Mouse (Mus musculus): ENCODE data around the gene Zfp366. TPM values are rescaled to one million over a fixed set of nuclear protein-coding genes. Genes with fewer than 3 reads are reported as not detected.

Zfp366 gene
- polyA plus RNA-seq, 1 experiment from 2014 or later, result 0.53 TPM

GRCm38 (mm10) chr13:99256916-99257315 lies 72.3 kb downstream of the Zfp366 start:
- Histone ChIP-seq H3K4me1 (ENCODE audit: control insufficient read depth, insufficient read depth, low read length) (no peaks in the 10 kb centered on the region), H3K4me3 (ENCODE audit: low read depth, low read length) (no peak overlapping the region), H3K9ac (ENCODE audit: low read length) (no peak overlapping the region), H3K27ac (replicated peaks; ENCODE audit: low read depth, low read length) (no peak overlapping the region), H3K9me3 (ENCODE audit: control insufficient read depth, low read length) (no peaks in the 10 kb centered on the region), H3K4me2 (ENCODE audit: low read depth, severe bottlenecking) (no peak overlapping the region), H3K27me3 (ENCODE audit: control insufficient read depth, insufficient read depth, low read length) (no peaks in the 10 kb centered on the region), H3K36me3 (ENCODE audit: control insufficient read depth, insufficient read depth, low read length) (no peaks in the 10 kb centered on the region)
- WGBS, result 91% methylated on average over 4 of the region's 4 CpGs
- no peak for DNase-seq (ENCODE audit: low spot score)
- ATAC-seq (ENCODE audit: insufficient number of reproducible peaks, low FRiP score, low TSS enrichment, low read depth), result no peak

GRCm38 (mm10) chr13:99258677-99259076 lies 74.1 kb downstream of the Zfp366 start:
- DNase-seq (ENCODE audit: low spot score), result no peak
- Histone ChIP-seq H3K36me3 (ENCODE audit: control insufficient read depth, insufficient read depth, low read length) (no peaks in the 10 kb centered on the region), H3K4me3 (ENCODE audit: low read depth, low read length) (no peak overlapping the region), H3K27ac (replicated peaks; ENCODE audit: low read depth, low read length) (no peak overlapping the region), H3K4me1 (ENCODE audit: control insufficient read depth, insufficient read depth, low read length) (no peaks in the 10 kb centered on the region), H3K4me2 (ENCODE audit: low read depth, severe bottlenecking) (no peak overlapping the region), H3K27me3 (ENCODE audit: control insufficient read depth, insufficient read depth, low read length) (no peaks in the 10 kb centered on the region), H3K9ac (ENCODE audit: low read length) (no peak overlapping the region), H3K9me3 (ENCODE audit: control insufficient read depth, low read length) (no peaks in the 10 kb centered on the region)
- 93% methylated on average over 3 of the region's 3 CpGs for WGBS
- no peak for ATAC-seq (ENCODE audit: insufficient number of reproducible peaks, low FRiP score, low TSS enrichment, low read depth)

GRCm38 (mm10) chr13:99259502-99260174 lies 75.0 kb downstream of the Zfp366 start:
- H3K4me2 ChIP-seq (ENCODE audit: low read depth, severe bottlenecking), result no peak overlapping the region
- H3K4me1 ChIP-seq (ENCODE audit: control insufficient read depth, insufficient read depth, low read length), result no peaks in the 10 kb centered on the region
- H3K27ac ChIP-seq (replicated peaks; ENCODE audit: low read depth, low read length), result no peak overlapping the region
- WGBS, result 54% methylated on average over 15 of the region's 15 CpGs
- H3K9me3 ChIP-seq (ENCODE audit: control insufficient read depth, low read length), result no peaks in the 10 kb centered on the region
- H3K4me3 ChIP-seq (ENCODE audit: low read depth, low read length), result no peak overlapping the region
- H3K27me3 ChIP-seq (ENCODE audit: control insufficient read depth, insufficient read depth, low read length), result no peaks in the 10 kb centered on the region
- H3K9ac ChIP-seq (ENCODE audit: low read length), result no peak overlapping the region
- H3K36me3 ChIP-seq (ENCODE audit: control insufficient read depth, insufficient read depth, low read length), result no peaks in the 10 kb centered on the region
- ATAC-seq (ENCODE audit: insufficient number of reproducible peaks, low FRiP score, low TSS enrichment, low read depth) (no peak), DNase-seq (ENCODE audit: low spot score) (no peak)

GRCm38 (mm10) chr13:99262406-99262805 lies 77.8 kb downstream of the Zfp366 start:
- H3K27me3 ChIP-seq (ENCODE audit: control insufficient read depth, insufficient read depth, low read length), result no peaks in the 10 kb centered on the region
- no peak for DNase-seq (ENCODE audit: low spot score)
- H3K4me2 ChIP-seq (ENCODE audit: low read depth, severe bottlenecking), result no peak overlapping the region
- H3K4me1 ChIP-seq (ENCODE audit: control insufficient read depth, insufficient read depth, low read length), result no peaks in the 10 kb centered on the region
- no peaks in the 10 kb centered on the region for H3K36me3 ChIP-seq (ENCODE audit: control insufficient read depth, insufficient read depth, low read length)
- WGBS, result 48% methylated on average over 1 of the region's 1 CpGs
- no peaks in the 10 kb centered on the region for H3K9me3 ChIP-seq (ENCODE audit: control insufficient read depth, low read length)
- no peak overlapping the region for H3K9ac ChIP-seq (ENCODE audit: low read length)
- no peak for ATAC-seq (ENCODE audit: insufficient number of reproducible peaks, low FRiP score, low TSS enrichment, low read depth)
- H3K4me3 ChIP-seq (ENCODE audit: low read depth, low read length), result no peak overlapping the region
- no peak overlapping the region for H3K27ac ChIP-seq (replicated peaks; ENCODE audit: low read depth, low read length)

- no peak for ATAC-seq (ENCODE audit: insufficient number of reproducible peaks, low FRiP score, low TSS enrichment, low read depth)
- Histone ChIP-seq H3K4me1 (ENCODE audit: control insufficient read depth, insufficient read depth, low read length) (no peaks in the 10 kb centered on the region), H3K9me3 (ENCODE audit: control insufficient read depth, low read length) (no peaks in the 10 kb centered on the region), H3K9ac (ENCODE audit: low read length) (no peak overlapping the region), H3K27me3 (ENCODE audit: control insufficient read depth, insufficient read depth, low read length) (no peaks in the 10 kb centered on the region), H3K36me3 (ENCODE audit: control insufficient read depth, insufficient read depth, low read length) (no peaks in the 10 kb centered on the region), H3K4me3 (ENCODE audit: low read depth, low read length) (no peak overlapping the region), H3K27ac (replicated peaks; ENCODE audit: low read depth, low read length) (no peak overlapping the region), H3K4me2 (ENCODE audit: low read depth, severe bottlenecking) (no peak overlapping the region)
- WGBS, result 90% methylated on average over 4 of the region's 4 CpGs
- no peak for DNase-seq (ENCODE audit: low spot score)
These were observed 78.6 kb downstream of the Zfp366 start for GRCm38 (mm10) chr13:99263159-99263783.

GRCm38 (mm10) chr13:99264483-99264882 lies 79.9 kb downstream of the Zfp366 start:
- WGBS, result 85% methylated on average over 6 of the region's 6 CpGs

GRCm38 (mm10) chr13:99272046-99272445 lies 87.4 kb downstream of the Zfp366 start:
- Histone ChIP-seq H3K36me3 (ENCODE audit: control insufficient read depth, insufficient read depth, low read length) (no peaks in the 10 kb centered on the region), H3K9me3 (ENCODE audit: control insufficient read depth, low read length) (no peaks in the 10 kb centered on the region), H3K27me3 (ENCODE audit: control insufficient read depth, insufficient read depth, low read length) (no peaks in the 10 kb centered on the region), H3K4me3 (ENCODE audit: low read depth, low read length) (no peak overlapping the region), H3K4me1 (ENCODE audit: control insufficient read depth, insufficient read depth, low read length) (no peaks in the 10 kb centered on the region), H3K9ac (ENCODE audit: low read length) (no peak overlapping the region), H3K4me2 (ENCODE audit: low read depth, severe bottlenecking) (no peak overlapping the region), H3K27ac (replicated peaks; ENCODE audit: low read depth, low read length) (no peak overlapping the region)
- ATAC-seq (ENCODE audit: insufficient number of reproducible peaks, low FRiP score, low TSS enrichment, low read depth) (no peak), DNase-seq (ENCODE audit: low spot score) (no peak)
- WGBS, result 87% methylated on average over 3 of the region's 3 CpGs

More at GRCm38 (mm10) chr13:99264483-99264882, 79.9 kb downstream of the Zfp366 start:
- Histone ChIP-seq H3K4me3 (ENCODE audit: low read depth, low read length) (no peak overlapping the region), H3K27me3 (ENCODE audit: control insufficient read depth, insufficient read depth, low read length) (no peaks in the 10 kb centered on the region), H3K9ac (ENCODE audit: low read length) (no peak overlapping the region), H3K9me3 (ENCODE audit: control insufficient read depth, low read length) (no peaks in the 10 kb centered on the region), H3K36me3 (ENCODE audit: control insufficient read depth, insufficient read depth, low read length) (no peaks in the 10 kb centered on the region), H3K4me1 (ENCODE audit: control insufficient read depth, insufficient read depth, low read length) (no peaks in the 10 kb centered on the region), H3K4me2 (ENCODE audit: low read depth, severe bottlenecking) (no peak overlapping the region), H3K27ac (replicated peaks; ENCODE audit: low read depth, low read length) (no peak overlapping the region)
- no peak for DNase-seq (ENCODE audit: low spot score)
- ATAC-seq (ENCODE audit: insufficient number of reproducible peaks, low FRiP score, low TSS enrichment, low read depth), result no peak

- Histone ChIP-seq H3K4me3 (ENCODE audit: low read depth, low read length) (no peak overlapping the region), H3K27me3 (ENCODE audit: control insufficient read depth, insufficient read depth, low read length) (no peaks in the 10 kb centered on the region), H3K27ac (replicated peaks; ENCODE audit: low read depth, low read length) (no peak overlapping the region), H3K36me3 (ENCODE audit: control insufficient read depth, insufficient read depth, low read length) (no peaks in the 10 kb centered on the region), H3K9me3 (ENCODE audit: control insufficient read depth, low read length) (no peaks in the 10 kb centered on the region), H3K4me2 (ENCODE audit: low read depth, severe bottlenecking) (no peak overlapping the region), H3K4me1 (ENCODE audit: control insufficient read depth, insufficient read depth, low read length) (no peaks in the 10 kb centered on the region), H3K9ac (ENCODE audit: low read length) (no peak overlapping the region)
- no peak for ATAC-seq (ENCODE audit: insufficient number of reproducible peaks, low FRiP score, low TSS enrichment, low read depth)
- no peak for DNase-seq (ENCODE audit: low spot score)
- 89% methylated on average over 3 of the region's 3 CpGs for WGBS
These were observed 92.9 kb downstream of the Zfp366 start for GRCm38 (mm10) chr13:99277521-99277920.

Measured in limb, embryonic 11.5 days (tissue).